ENCODE assay signal across 25 mouse cellular contexts in the genomic region with DNA sequence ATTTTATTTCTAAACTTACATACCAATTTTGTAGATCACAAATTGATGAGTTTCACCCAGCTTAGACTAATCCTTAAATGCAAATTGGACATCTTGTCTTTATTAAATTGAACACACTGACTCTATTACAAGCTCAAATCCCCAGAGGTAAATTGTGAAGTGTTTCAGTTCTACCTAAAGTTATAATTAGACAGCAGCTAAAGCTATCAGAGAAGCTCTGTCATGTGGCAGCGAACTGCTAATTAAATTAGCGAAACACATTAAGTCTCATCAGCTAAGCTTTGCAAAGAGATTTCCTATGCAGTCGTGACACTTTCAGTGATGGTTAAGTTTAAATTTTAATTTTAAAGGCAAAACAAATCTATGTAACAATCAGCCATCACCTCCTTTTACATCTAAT.
"Had no signal": no experiment of that assay in that cellular context is flagged by ENCODE, and none has a peak within 500 bp of the region (broad histone marks: within the 10 kb centered on the region; RNA-seq: fewer than 3 reads in every experiment).

No protein-coding gene starts in this region.

- H3K9ac ChIP-seq: limb, embryonic 13.5 days; liver, embryonic 12.5 days; liver, embryonic 15.5 days; lung, embryonic 15.5 days; neural tube, embryonic 13.5 days had no signal

- H3K4me2 ChIP-seq: limb, embryonic 13.5 days; liver, embryonic 12.5 days; liver, embryonic 15.5 days; lung, embryonic 15.5 days; midbrain, embryonic 11.5 days; neural tube, embryonic 13.5 days had no signal

- H3K27me3 ChIP-seq: limb, embryonic 13.5 days; liver, embryonic 12.5 days; liver, embryonic 15.5 days; lung, embryonic 15.5 days; megakaryocyte, embryonic 14.5 days; neural tube, embryonic 13.5 days had no signal

- ATAC-seq: liver, embryonic 12.5 days; midbrain, embryonic 16.5 days had no signal

- H3K27ac ChIP-seq: kidney, postnatal 0 days; layer of hippocampus, adult 2 months; limb, embryonic 10.5 days; limb, embryonic 13.5 days; liver, embryonic 12.5 days; liver, embryonic 15.5 days; lung, embryonic 15.5 days; neural tube, embryonic 13.5 days; stomach, postnatal 0 days had no signal

- DNase-seq: kidney, adult 2 months; kidney, postnatal 25 days; layer of hippocampus, adult 9-11 months; liver; lung, adult 18-20 months; lung, postnatal 10 days; lung, postnatal 36 days; right cerebral cortex, adult 18-20 months; right cerebral cortex, postnatal 14 days; right cerebral cortex, postnatal 4 days; thymus, adult 2 months; thymus, postnatal 14 days; thymus, postnatal 4 days had no signal

- H3K36me3 ChIP-seq: limb, embryonic 10.5 days; limb, embryonic 13.5 days; liver, embryonic 12.5 days; liver, embryonic 15.5 days; lung, embryonic 15.5 days; neural tube, embryonic 13.5 days had no signal

- H3K9me3 ChIP-seq: limb, embryonic 10.5 days; limb, embryonic 13.5 days; liver, embryonic 12.5 days; liver, embryonic 15.5 days; lung, embryonic 15.5 days; neural tube, embryonic 13.5 days had no signal

- H3K4me3 ChIP-seq: layer of hippocampus, adult 2 months; limb, embryonic 10.5 days; limb, embryonic 13.5 days; liver, embryonic 12.5 days; liver, embryonic 15.5 days; lung, embryonic 15.5 days; megakaryocyte, embryonic 14.5 days; neural tube, embryonic 13.5 days had no signal

- H3K4me1 ChIP-seq: limb, embryonic 10.5 days; limb, embryonic 13.5 days; liver, embryonic 12.5 days; liver, embryonic 15.5 days; lung, embryonic 15.5 days; megakaryocyte, embryonic 14.5 days; neural tube, embryonic 13.5 days had no signal
